Mouse (Mus musculus): ENCODE results near the gene Fkbp8. TPM values are rescaled to one million over a fixed set of nuclear protein-coding genes. Genes with fewer than 3 reads are reported as not detected.

Gene Fkbp8
- 246 to 268 TPM (median 258 TPM) in 4 replicates for total RNA-seq (2023; ENCODE audit: inconsistent age)

DNA sequence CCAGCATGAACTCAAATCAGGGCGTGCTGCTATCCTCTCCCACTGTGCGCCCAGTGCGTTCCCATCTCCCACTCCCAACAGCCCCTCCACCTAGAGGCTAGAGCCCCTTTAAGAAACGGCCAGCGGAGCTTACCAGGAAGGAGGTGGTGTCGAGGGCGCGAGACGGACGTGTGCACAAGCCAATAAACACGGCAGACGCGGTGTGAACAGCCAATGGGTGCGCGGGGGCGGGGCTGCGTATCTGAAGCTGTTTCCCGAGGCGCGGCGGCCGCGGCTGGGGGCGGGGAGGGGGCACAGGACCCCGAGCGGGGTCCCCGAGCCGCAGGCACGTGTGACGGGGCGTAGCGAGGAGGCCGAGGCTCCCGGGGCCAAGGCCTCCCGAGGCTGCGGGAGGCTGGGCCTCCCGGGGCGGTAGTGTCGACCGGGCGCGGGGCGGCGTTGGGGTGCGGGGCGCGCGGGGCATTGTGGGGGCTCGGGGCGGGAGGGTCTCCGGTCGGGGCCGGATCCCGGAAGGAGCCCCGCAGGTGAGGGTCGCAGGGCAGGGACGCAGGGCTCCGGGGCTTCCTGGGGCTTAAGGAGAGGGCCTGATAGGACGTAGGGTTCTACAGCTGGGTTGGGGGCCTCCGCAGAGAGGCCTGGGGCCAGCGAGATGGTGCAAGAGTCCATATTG is at the start of gene Fkbp8, which contains the start of gene Kxd1:
Gene Fkbp8 (plus strand): TSS at position 213 of the 670 bp plus-strand sequence.
Gene Kxd1 (minus strand): TSS at position 445 of the 670 bp plus-strand sequence.

DNA sequence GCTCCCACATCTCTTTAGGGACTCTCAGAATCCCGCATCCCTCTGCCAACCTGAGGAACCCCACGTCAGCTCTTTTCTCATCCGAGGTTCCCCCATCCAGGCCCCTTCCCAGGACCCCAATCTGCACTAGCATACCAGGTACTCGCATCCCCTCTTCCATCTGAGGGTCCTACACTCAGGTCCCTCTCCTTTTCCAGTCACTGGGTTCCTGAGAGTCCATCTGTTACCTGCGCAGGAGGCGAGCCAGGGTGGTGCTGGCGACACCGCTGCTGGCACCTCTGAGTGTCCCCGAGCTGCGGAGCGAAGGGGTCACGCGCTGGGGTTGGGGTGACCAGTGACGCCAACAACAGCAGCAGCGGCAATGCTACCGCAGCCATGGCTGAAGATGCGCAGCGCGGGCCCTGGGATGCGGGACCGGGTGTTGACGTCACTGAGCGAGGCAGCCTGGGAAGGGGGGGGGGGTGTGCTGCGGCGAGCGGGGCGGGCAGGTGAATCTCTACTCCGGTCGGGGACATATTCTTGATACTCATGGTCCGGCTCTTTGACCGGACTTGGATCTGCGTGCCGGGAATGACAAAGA is 40.5 kb upstream of the Fkbp8 start, which contains the start of gene Tmem59l:
Gene Tmem59l (minus strand): TSS at position 418 of the 580 bp plus-strand sequence.

DNA sequence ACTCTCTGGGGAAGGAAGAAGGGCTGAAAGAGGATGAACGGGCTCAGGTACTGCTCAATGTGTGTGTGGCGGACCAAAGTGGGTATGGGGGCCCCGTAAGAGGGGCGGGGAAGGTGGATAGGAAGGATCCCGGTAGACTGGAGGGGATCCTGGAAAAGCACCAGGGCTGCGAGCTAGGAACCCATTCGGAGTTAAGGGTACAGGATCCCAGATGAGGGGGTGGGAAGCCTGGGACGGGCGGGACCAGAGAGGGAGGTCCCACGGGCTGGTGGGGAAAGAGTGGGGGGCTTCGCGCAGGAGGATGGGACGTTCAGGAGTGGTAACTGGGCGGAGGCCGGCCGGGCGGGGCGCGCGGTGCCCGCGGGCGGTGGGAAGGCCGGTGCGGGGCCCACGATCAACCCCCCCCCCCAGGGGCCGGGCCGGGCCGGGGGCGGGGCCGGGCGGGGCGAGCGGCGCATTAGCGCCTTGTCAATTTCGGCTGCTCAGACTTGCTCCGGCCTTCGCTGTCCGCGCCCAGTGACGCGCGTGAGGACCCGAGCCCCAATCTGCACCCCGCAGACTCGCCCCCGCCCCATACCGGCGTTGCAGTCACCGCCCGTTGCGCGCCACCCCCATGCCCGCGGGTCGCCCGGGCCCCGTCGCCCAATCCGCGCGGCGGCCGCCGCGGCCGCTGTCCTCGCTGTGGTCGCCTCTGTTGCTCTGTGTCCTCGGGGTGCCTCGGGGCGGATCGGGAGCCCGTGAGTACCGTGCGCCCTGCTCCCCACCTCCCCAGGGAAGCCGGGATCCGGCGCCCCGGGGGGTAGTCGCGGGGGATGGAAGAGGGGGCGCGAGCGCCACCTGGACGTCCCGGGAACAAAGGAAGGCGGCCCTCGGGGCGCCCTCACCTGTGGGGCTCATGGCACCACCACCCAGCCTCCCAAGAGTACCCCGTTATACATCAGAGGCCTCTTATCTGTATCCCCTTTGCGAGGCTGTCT is 34.6 kb upstream of the Fkbp8 start, which contains the start of gene Crlf1:
Gene Crlf1 (plus strand): TSS at position 495 of the 977 bp plus-strand sequence.

GRCm38 (mm10) chr8:70506328-70507026 is 21.0 kb upstream of the Fkbp8 start, which contains the start of gene Rex1bd:
Rex1bd (minus strand) TSS chr8:70506752.

DNA sequence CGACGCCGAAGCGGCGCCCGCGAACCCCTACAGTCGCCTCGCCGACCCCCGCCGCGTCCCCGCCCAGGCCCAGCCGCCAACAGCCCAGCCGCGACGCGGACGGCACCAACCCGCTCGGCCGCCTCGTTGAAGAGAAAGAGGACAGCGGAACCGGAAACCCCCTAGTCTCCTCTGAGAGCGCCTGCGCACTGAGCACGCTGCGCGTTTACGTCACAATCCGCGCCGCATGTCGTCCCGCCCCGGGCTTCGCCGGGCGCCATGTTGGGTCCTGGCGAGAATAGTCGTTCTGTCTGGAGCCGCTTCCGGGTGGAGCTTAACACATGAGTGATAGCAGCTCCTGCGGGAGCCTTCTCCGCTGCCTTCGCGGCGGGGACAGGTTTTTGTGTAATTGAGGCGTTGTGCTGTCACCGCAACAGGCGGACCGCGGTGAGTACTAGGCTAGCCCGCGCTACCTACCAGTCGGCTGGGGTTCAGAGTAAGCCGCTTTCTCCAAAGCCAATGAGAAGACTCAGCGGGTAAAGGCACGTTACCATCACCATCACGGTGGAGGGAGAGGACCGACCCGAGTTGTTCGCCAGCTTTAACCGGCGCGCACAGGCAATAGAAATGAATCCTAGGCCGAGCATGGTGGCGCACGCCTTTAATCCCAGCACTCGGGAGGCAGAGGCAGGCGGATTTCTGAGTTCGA is 17.2 kb upstream of the Fkbp8 start, which contains the start of gene Uba52:
Gene Uba52 (minus strand): TSS at position 574 of the 688 bp plus-strand sequence.

DNA sequence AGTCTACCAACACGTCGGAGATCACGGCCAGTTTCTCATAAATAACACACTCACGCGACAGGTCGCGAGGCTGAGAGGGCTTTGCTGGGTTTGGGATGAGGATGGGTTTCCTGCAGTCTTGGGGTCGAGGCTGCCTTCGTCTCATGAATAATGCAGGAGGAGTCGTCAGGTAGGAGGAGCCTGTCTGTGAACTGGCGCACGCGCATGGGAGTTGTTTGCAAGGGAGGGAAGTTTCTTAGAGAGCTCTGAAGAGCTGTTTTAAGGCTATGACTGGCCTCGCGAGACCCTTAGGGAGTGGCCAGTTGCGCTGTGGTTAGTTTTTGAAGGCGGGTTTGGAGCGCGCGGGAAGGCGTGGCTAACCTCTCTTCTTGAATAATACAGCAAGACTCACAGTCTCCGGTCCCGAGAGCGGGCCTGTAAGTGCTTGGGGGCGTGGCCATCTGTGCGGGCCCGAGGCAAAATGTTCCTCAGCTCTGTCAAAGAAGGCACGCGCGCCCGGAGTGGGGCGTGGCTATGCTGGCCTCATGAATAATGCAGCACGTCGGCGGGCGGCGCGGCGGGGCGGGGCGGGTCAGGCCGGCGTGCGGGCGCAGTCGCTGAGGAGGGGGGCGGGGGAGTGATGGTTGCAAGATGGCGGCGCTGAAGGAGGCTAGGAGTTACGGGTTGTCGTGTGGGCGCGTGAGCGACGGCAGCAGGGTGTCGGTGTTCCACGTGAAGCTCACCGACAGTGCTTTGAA is 11.7 kb downstream of the Fkbp8 start, which contains the start of gene Ell:
Gene Ell (plus strand): TSS at position 381 of the 737 bp plus-strand sequence.

Other genes starting within 250 kb of the Fkbp8 start
- 7.0 to 10.2 TPM (median 8.9 TPM) in 4 replicates for gene Homer3, start 244.9 kb upstream of the Fkbp8 start, total RNA-seq (2023; ENCODE audit: inconsistent age)
- gene Ddx49, start 225.2 kb upstream of the Fkbp8 start, total RNA-seq (2023; ENCODE audit: inconsistent age) = 60.2 to 96.0 TPM (median 74.4 TPM) in 4 replicates
- gene Cope, start 225.2 kb upstream of the Fkbp8 start, total RNA-seq (2023; ENCODE audit: inconsistent age) = 101 to 125 TPM (median 107 TPM) in 4 replicates
- gene Cers1, start 211.9 kb upstream of the Fkbp8 start, total RNA-seq (2023; ENCODE audit: inconsistent age) = not detected in 4 replicates
- gene Gdf1, start 197.9 kb upstream of the Fkbp8 start, total RNA-seq (2023; ENCODE audit: inconsistent age) = not detected in 4 replicates
- gene Upf1, start 174.4 kb upstream of the Fkbp8 start, total RNA-seq (2023; ENCODE audit: inconsistent age) = 70.0 to 77.0 TPM (median 72.2 TPM) in 4 replicates
- gene Comp, start 154.2 kb upstream of the Fkbp8 start, total RNA-seq (2023; ENCODE audit: inconsistent age) = 0.27 TPM in 1 of 4 replicates, not detected in the others
- 22.3 to 28.4 TPM (median 23.9 TPM) in 4 replicates for gene Crtc1, start 88.1 kb upstream of the Fkbp8 start, total RNA-seq (2023; ENCODE audit: inconsistent age)
- 7.3 to 8.5 TPM (median 7.7 TPM) in 4 replicates for gene Klhl26, start 50.8 kb upstream of the Fkbp8 start, total RNA-seq (2023; ENCODE audit: inconsistent age)
- not detected in 4 replicates for gene Tmem59l, start 40.4 kb upstream of the Fkbp8 start, total RNA-seq (2023; ENCODE audit: inconsistent age)
- gene Crlf1, start 34.6 kb upstream of the Fkbp8 start, total RNA-seq (2023; ENCODE audit: inconsistent age) = 1.4 TPM in 1 of 4 replicates, not detected in the others
- gene Rex1bd, start 21.0 kb upstream of the Fkbp8 start, total RNA-seq (2023; ENCODE audit: inconsistent age) = 28.9 to 47.2 TPM (median 37.2 TPM) in 4 replicates
- 2,371 to 2,974 TPM (median 2,811 TPM) in 4 replicates for gene Uba52, start 16.9 kb upstream of the Fkbp8 start, total RNA-seq (2023; ENCODE audit: inconsistent age)
- 54.8 to 67.2 TPM (median 60.8 TPM) in 4 replicates for gene Kxd1, start 232 bp downstream of the Fkbp8 start, total RNA-seq (2023; ENCODE audit: inconsistent age)
- 27.0 to 37.0 TPM (median 32.5 TPM) in 4 replicates for gene Ell, start 11.7 kb downstream of the Fkbp8 start, total RNA-seq (2023; ENCODE audit: inconsistent age)
- 95.3 to 112 TPM (median 100 TPM) in 4 replicates for gene Isyna1, start 66.6 kb downstream of the Fkbp8 start, total RNA-seq (2023; ENCODE audit: inconsistent age)
- 61.1 to 68.9 TPM (median 66.7 TPM) in 4 replicates for gene Ssbp4, start 81.1 kb downstream of the Fkbp8 start, total RNA-seq (2023; ENCODE audit: inconsistent age)
- 4.0 to 6.8 TPM (median 5.4 TPM) in 4 replicates for gene Lrrc25, start 88.4 kb downstream of the Fkbp8 start, total RNA-seq (2023; ENCODE audit: inconsistent age)
- not detected in 4 replicates for gene Gdf15, start 104.7 kb downstream of the Fkbp8 start, total RNA-seq (2023; ENCODE audit: inconsistent age)
- 7.3 to 13.8 TPM (median 11.9 TPM) in 4 replicates for gene Pgpep1, start 132.7 kb downstream of the Fkbp8 start, total RNA-seq (2023; ENCODE audit: inconsistent age)
- gene Lsm4, start 145.5 kb downstream of the Fkbp8 start, total RNA-seq (2023; ENCODE audit: inconsistent age) = 110 to 142 TPM (median 130 TPM) in 4 replicates
- 2,155 to 2,567 TPM (median 2,406 TPM) in 4 replicates for gene Jund, start 171.2 kb downstream of the Fkbp8 start, total RNA-seq (2023; ENCODE audit: inconsistent age)
- gene Iqcn, start 175.7 kb downstream of the Fkbp8 start, total RNA-seq (2023; ENCODE audit: inconsistent age) = 40.3 to 68.5 TPM (median 46.5 TPM) in 4 replicates
- 0.87 to 2.4 TPM in 2 of 4 replicates, not detected in the others for gene Gm3336, start 190.8 kb downstream of the Fkbp8 start, total RNA-seq (2023; ENCODE audit: inconsistent age)
- gene Pde4c, start 196.0 kb downstream of the Fkbp8 start, total RNA-seq (2023; ENCODE audit: inconsistent age) = 2.7 to 6.0 TPM (median 3.9 TPM) in 4 replicates
- 8.1 to 11.7 TPM (median 10.3 TPM) in 4 replicates for gene Rab3a, start 227.0 kb downstream of the Fkbp8 start, total RNA-seq (2023; ENCODE audit: inconsistent age)
- gene Mpv17l2, start 233.2 kb downstream of the Fkbp8 start, total RNA-seq (2023; ENCODE audit: inconsistent age) = 23.5 to 28.2 TPM (median 25.8 TPM) in 4 replicates
- 23.1 to 25.4 TPM (median 24.1 TPM) in 4 replicates for gene Pik3r2, start 249.0 kb downstream of the Fkbp8 start, total RNA-seq (2023; ENCODE audit: inconsistent age)

Data from B cell, adult (primary cell).